Mouse (Mus musculus) effector memory CD4-positive, alpha-beta T cell, adult 5 months (primary cell): ENCODE data around the gene G6pc2. TPM values are rescaled to one million over a fixed set of nuclear protein-coding genes. Genes with fewer than 3 reads are reported as not detected.

Experiments
- polyA plus RNA-seq: library from polyadenylated mRNA; unstranded; fragments of 100-300 nt; shearing (Covaris generic); gene quantifications from one replicate; pipeline ENCODE4 v1.2.1, GENCODE M21; 2017

G6pc2 gene
- polyA plus RNA-seq = not detected

GRCm38 (mm10) chr2:69210773-69211172 is at the start of gene G6pc2:
Gene G6pc2, plus strand, starts transcription at chr2:69211073.

GRCm38 (mm10) chr2:69205791-69206351 is 5.0 kb upstream of the G6pc2 start, which contains the start of gene Spc25:
Gene Spc25, minus strand, starts transcription at chr2:69206194.

Other genes with a start within 250 kb of the G6pc2 start
- gene Nostrin, start 75.3 kb upstream of the G6pc2 start, polyA plus RNA-seq = not detected
- 1.0 TPM for gene Spc25, start 4.9 kb upstream of the G6pc2 start, polyA plus RNA-seq
- gene Abcb11, start 131.5 kb downstream of the G6pc2 start, polyA plus RNA-seq = not detected
- 0.31 TPM for gene Dhrs9, start 169.4 kb downstream of the G6pc2 start, polyA plus RNA-seq